Mouse (Mus musculus) CH12F3 (cell line): ENCODE data around the gene Tmem132d.

Experiments
- in situ Hi-C: fragments of 300-500 bp; cut with MboI; formaldehyde crosslinking; loops from 2 replicates; pipeline ENCODE4 v1.14.3; 2020; ENCODE audit warnings: low sequenced_read_pairs

Gene Tmem132d

GRCm38 (mm10) chr5:128233101-128233500 is 199.8 kb downstream of the Tmem132d start:
- in situ Hi-C loops: no loop called here

- in situ Hi-C loops: no loop called here
Observed at GRCm38 (mm10) chr5:128218281-128218680, 214.6 kb downstream of the Tmem132d start.

- in situ Hi-C loops: no loop called here
Observed at GRCm38 (mm10) chr5:128211125-128211524, 221.8 kb downstream of the Tmem132d start.

- in situ Hi-C loops: no loop called here
Observed at GRCm38 (mm10) chr5:128205716-128206115, 227.2 kb downstream of the Tmem132d start.

GRCm38 (mm10) chr5:128204685-128205320 is 228.1 kb downstream of the Tmem132d start:
- in situ Hi-C loops: no loop called here

- in situ Hi-C loops: no loop called here
Observed at GRCm38 (mm10) chr5:128203879-128204581, 228.8 kb downstream of the Tmem132d start.

GRCm38 (mm10) chr5:128194106-128194505 is 238.8 kb downstream of the Tmem132d start:
- in situ Hi-C loops: no loop called here

GRCm38 (mm10) chr5:128192485-128193055 is 240.3 kb downstream of the Tmem132d start:
- in situ Hi-C loops: no loop called here

- in situ Hi-C loops: no loop called here
Observed at GRCm38 (mm10) chr5:128191710-128192109, 241.2 kb downstream of the Tmem132d start.

- in situ Hi-C loops: no loop called here
Observed at GRCm38 (mm10) chr5:128190243-128190820, 242.5 kb downstream of the Tmem132d start.

- in situ Hi-C loops: no loop called here
Observed at GRCm38 (mm10) chr5:128176234-128176633, 256.6 kb downstream of the Tmem132d start.

- in situ Hi-C loops: no loop called here
Observed at GRCm38 (mm10) chr5:128158901-128159675, 273.8 kb downstream of the Tmem132d start.

GRCm38 (mm10) chr5:128151461-128151860 is 281.4 kb downstream of the Tmem132d start:
- in situ Hi-C loops: no loop called here

GRCm38 (mm10) chr5:128146901-128147645 is 285.8 kb downstream of the Tmem132d start:
- in situ Hi-C loops: no loop called here

GRCm38 (mm10) chr5:128144799-128145198 is 288.1 kb downstream of the Tmem132d start:
- in situ Hi-C loops: no loop called here

- in situ Hi-C loops: no loop called here
Observed at GRCm38 (mm10) chr5:128136818-128137217, 296.1 kb downstream of the Tmem132d start.

GRCm38 (mm10) chr5:128122656-128123055 is 310.2 kb downstream of the Tmem132d start:
- in situ Hi-C loops: no loop called here

- in situ Hi-C loops: no loop called here
Observed at GRCm38 (mm10) chr5:128119171-128119570, 313.7 kb downstream of the Tmem132d start.

- in situ Hi-C loops: no loop called here
Observed at GRCm38 (mm10) chr5:128113107-128113506, 319.8 kb downstream of the Tmem132d start.

GRCm38 (mm10) chr5:128112518-128112917 is 320.4 kb downstream of the Tmem132d start:
- in situ Hi-C loops: no loop called here
